Mouse (Mus musculus): ENCODE measurements around the gene Frmpd1.

Frmpd1 gene

GRCm38 (mm10) chr4:45241330-45241729 is 56.7 kb downstream of the Frmpd1 start:
- DNase-seq (ENCODE audit: low spot score), result no peak

DNA sequence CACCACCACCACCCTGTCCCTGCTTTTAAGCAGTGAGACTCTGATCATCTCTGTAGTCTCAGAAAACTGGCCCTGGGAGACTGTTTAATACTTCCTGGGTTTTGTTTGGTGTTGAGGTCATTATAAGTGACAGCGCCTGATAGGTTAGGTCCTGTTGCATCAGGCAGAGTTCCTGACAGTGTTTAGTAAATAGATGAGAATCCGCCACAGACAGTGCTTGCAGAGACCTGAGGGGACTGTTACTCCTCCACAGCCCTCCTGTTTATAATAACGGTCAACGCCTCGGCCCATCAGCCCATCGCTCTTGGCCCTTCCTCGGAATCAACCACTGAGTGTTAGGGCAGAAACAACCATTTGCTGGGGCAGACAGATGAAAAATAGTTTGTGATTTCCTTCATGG is 57.5 kb downstream of the Frmpd1 start:
- DNase-seq (ENCODE audit: low spot score), result no peak

- DNase-seq (ENCODE audit: low spot score), result no peak
Measured at GRCm38 (mm10) chr4:45243211-45243902, 58.7 kb downstream of the Frmpd1 start.

DNA sequence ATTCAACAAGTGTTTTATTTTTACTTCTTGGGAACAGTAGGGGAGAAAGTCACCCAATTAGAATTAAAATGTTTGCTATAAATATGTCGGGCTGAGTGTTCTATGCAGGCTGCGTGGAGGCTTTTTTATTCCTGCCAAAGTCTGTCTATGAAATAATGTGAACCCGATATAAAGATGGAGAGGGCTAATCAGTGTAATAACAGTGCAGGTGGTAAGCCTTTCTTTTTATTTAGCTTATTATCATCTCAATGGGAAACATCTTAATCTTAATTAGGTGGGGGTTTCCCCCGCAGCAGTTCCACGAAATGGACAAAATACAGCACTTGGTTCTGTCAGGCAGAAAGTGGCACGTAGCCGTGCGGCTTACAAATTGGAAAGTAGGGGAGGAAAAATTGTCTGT is 66.6 kb downstream of the Frmpd1 start:
- no peak for DNase-seq (ENCODE audit: low spot score)

DNA sequence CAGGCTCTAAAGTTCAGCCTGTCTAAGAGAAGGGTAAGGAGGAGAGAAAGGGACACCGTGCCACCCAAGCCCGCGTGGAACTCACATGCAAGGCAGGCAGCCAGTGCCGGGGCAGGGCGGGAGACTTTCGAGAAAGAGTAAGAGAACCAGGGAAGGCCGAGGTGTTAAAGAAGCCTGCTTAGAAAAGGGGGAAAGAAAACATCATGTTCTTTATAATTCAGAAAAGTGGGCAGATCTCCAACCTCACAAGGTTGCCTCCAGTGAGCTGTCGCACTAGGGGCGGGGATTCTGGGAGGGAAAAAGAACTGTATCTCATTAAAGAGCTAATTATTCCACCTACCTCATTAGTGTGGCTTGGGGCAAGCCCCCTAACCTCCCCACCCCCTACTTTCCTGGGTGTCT is 68.2 kb downstream of the Frmpd1 start:
- no peak for DNase-seq (ENCODE audit: low spot score)

- DNase-seq (ENCODE audit: low spot score), result no peak
Measured at GRCm38 (mm10) chr4:45253839-45254601, 69.3 kb downstream of the Frmpd1 start.

- no peak for DNase-seq (ENCODE audit: low spot score)
Measured at GRCm38 (mm10) chr4:45259232-45259832, 74.7 kb downstream of the Frmpd1 start.

DNA sequence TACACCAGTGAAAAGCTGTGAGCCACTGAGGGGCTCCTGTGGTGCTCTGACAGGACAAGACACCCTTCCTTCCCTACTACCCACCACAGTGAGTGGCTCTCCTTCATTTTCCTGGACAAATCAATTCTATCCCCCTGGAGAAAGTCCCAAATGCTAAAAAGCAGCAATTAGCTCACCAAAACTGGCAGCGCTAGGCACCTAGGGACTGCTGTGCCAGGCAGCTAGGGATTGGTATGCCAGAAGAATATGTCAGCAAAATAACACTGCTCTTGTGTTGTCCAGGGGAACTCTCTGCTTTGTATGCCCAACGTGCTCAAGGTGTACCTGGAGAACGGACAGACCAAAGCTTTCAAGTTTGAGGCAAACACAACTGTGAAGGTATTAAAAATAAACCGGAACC is 76.9 kb downstream of the Frmpd1 start:
- no peak for DNase-seq (ENCODE audit: low spot score)

DNA sequence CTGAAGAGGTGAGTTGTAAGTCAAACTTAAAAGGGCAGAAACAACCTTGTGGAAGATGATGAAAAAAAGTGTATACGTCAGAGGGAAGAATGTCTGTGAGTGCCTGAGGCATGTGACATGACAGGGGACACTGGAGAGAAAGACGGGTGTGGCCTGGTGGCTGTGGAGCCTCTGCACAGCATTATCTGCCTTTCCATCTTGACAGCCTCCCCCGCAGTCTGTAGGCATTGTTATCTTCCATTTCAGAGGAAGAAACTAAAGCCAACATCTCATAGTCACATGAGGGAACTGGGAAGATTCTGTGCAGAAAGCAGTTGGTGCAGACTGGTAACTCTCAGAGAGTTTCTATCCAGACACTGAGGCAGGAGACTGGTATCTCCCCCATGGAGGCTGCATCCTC is 83.2 kb downstream of the Frmpd1 start:
- DNase-seq (ENCODE audit: low spot score), result no peak

GRCm38 (mm10) chr4:45271041-45271452 is 86.4 kb downstream of the Frmpd1 start:
- DNase-seq (ENCODE audit: low spot score), result no peak

GRCm38 (mm10) chr4:45275770-45276169 is 91.1 kb downstream of the Frmpd1 start:
- DNase-seq (ENCODE audit: low spot score), result no peak

DNA sequence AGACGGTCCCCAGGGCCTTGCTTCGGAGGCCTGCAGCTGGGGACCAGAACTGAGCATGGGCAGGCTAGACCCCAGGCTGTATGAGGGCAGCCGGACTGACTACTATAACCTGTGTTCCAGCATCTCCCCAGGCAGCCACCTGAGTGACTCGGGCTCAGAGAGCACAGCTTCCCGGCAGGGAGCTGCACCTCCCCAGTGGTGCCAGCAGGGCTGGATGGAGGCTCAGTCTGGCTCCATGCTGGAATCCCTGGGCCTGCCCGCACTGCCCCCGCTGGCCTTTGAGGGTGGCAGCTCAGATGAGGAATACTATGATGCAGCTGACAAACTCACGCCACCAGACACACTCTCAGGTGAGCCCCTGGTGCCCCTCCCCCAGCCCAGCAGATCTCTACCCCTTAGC is 94.6 kb downstream of the Frmpd1 start:
- no peak for DNase-seq (ENCODE audit: low spot score)

- DNase-seq (ENCODE audit: low spot score), result peak; percentile 61
Measured at GRCm38 (mm10) chr4:45279981-45280548, 95.4 kb downstream of the Frmpd1 start.

GRCm38 (mm10) chr4:45286318-45286717 is 101.6 kb downstream of the Frmpd1 start:
- DNase-seq (ENCODE audit: low spot score), result no peak

DNA sequence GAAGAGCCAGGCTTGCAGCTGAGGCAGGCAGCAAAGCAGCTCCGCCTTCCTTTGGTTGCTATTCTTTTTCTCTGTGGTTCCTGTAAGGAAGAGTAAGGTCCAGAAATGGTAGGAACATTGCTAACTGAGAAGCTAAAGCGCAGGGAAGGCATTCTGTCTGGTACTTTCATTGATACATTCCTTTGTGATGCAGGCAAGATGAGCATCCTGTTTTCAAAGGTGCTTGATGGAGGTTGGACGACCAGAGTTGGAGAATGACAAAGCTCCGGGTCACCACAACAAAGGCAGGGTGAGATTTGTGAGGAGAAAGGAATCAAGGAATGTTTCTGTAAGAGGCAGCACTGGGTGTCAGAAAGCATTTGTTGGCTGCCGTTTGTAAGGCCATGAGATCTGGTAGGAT is 103.2 kb downstream of the Frmpd1 start:
- no peak for DNase-seq (ENCODE audit: low spot score)

- DNase-seq (ENCODE audit: low spot score), result peak; percentile 38
Measured at GRCm38 (mm10) chr4:45296662-45297564, 112.2 kb downstream of the Frmpd1 start, which contains the start of gene Trmt10b. TSS of gene Trmt10b (plus strand) at chr4:45297127.

DNA sequence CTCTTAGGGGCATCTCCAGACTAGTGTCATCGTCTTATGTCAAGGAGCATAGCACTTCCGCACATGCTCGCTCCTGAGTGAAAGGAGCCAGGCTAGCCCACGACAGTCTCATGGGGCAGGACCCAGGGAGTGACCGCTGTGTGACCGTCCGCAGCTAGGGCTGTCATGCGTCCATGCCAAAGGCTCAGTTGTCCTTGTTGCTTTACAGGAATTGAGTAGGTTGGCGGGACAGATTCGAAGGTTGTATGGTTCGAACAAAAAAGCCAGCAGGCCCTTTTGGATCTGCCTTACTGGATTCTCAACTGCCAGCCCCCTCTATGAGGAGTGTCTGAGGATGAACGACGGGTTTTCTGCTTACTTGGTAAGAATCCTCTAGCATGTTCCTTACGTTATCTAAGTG is 120.9 kb downstream of the Frmpd1 start:
- no peak for DNase-seq (ENCODE audit: low spot score)

DNA sequence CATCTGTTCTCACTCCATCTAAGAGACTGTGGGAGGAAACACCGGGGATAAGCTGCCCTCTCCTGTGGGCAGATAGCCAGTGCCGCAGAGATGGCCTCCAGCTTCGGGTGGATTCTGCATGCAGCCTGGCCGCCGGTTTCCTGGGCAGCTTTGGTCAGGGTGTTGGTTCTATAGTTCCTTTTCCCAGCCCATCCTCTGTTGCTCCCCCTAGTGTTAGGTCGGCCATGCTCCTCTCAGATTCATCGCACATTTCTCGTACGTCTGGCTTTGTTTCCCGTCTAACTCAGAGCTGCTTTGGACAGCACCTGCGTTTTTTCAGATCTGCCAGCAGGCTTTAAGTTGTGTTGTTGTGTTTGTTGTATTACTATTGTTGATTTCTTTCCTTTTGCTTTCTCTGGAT is 123.4 kb downstream of the Frmpd1 start:
- no peak for DNase-seq (ENCODE audit: low spot score)

DNA sequence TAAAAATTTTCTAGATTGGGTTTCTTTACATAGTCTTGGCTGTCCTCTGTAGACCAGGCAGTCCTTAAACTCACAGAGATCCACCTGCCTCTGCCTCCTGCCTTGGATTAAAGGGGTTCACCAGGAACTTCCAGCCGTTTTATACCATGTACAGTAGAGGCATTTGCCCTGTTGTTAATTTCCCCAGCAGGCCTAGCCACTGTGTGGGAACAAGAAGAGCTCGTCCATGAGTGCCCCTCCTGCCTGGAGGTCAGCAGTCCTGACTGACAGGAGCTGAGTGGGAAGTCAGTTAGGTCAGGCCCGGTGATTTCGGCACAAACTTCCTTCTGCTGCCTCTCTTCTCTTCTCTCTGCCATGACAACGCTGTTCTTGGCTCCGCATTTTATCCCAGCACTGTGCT is 123.9 kb downstream of the Frmpd1 start:
- DNase-seq (ENCODE audit: low spot score), result no peak

DNA sequence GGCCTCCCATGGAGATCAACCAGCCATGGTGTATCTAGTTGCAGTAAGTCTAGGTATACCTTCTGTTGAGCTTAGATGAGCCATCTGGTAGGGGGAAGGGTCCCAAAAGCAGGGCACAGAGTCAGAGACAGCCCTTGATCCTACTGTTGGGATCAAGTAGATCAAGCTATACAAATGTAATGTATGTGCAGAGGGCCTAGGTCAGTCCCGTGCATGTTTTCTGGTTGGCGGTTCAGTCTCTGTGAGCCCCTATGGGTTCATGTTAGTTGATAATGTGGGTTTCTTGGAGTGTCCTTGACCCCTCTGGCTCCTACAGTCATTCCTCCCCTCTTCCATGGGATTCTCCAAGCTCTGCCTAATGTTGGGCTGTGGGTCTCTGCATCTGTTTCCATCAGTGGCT is 126.4 kb downstream of the Frmpd1 start:
- no peak for DNase-seq (ENCODE audit: low spot score)

- peak; percentile 69 for DNase-seq (ENCODE audit: low spot score)
Measured at GRCm38 (mm10) chr4:45320159-45320816, 135.6 kb downstream of the Frmpd1 start.

Measured in ovary, postnatal 14 days (tissue).